Mouse (Mus musculus): ENCODE measurements around the gene Wrap73. TPM values are rescaled to one million over a fixed set of nuclear protein-coding genes. Genes with fewer than 3 reads are reported as not detected.

Gene Wrap73
- polyA plus RNA-seq, 1 experiment from 2014 or later: 17.3 TPM

- DNase-seq (ENCODE audit: low spot score) (peak; percentile 79), ATAC-seq (ENCODE audit: low FRiP score, low TSS enrichment) (no peak)
- TF ChIP-seq CTCF (IDR thresholded peaks at IDR 0.05; ENCODE audit: low read depth): peak; percentile 92
- no peak for TF ChIP-seq EP300 (optimal IDR thresholded peaks at IDR 0.05)
- Histone ChIP-seq H3K4me1 (replicated peaks; ENCODE audit: control insufficient read depth, insufficient read depth) (no peaks in the 10 kb centered on the region; the same call in 1 of the 2 replicates), H3K9ac (ENCODE audit: low read length) (no peak overlapping the region), H3K36me3 (ENCODE audit: control insufficient read depth, insufficient read depth, low read length) (peaks cover under 1% of the 10 kb centered on the region; the same call in 1 of the 2 replicates), H3K27ac (replicated peaks) (no peak overlapping the region), H3K4me2 (replicated peaks; ENCODE audit: low read depth) (no peak overlapping the region), H3K9me3 (ENCODE audit: control insufficient read depth, low read length) (no peaks in the 10 kb centered on the region), H3K4me3 (ENCODE audit: low read depth, low read length) (no peak overlapping the region), H3K27me3 (ENCODE audit: control insufficient read depth, insufficient read depth, low read length) (no peaks in the 10 kb centered on the region)
- WGBS: 12% methylated on average over 7 of the region's 7 CpGs
Observed at GRCm38 (mm10) chr4:154163296-154163695, 21.1 kb downstream of the Wrap73 start.

GRCm38 (mm10) chr4:154167053-154167452 is 24.9 kb downstream of the Wrap73 start:
- H3K4me2 ChIP-seq (replicated peaks; ENCODE audit: low read depth): no peak overlapping the region
- ATAC-seq (ENCODE audit: low FRiP score, low TSS enrichment): no peak
- TF ChIP-seq CTCF (IDR thresholded peaks at IDR 0.05; ENCODE audit: low read depth): peak; percentile 82
- TF ChIP-seq EP300 (optimal IDR thresholded peaks at IDR 0.05): no peak
- no peaks in the 10 kb centered on the region for H3K36me3 ChIP-seq (ENCODE audit: control insufficient read depth, insufficient read depth, low read length)
- WGBS: 25% methylated on average over 5 of the region's 5 CpGs
- H3K9ac ChIP-seq (ENCODE audit: low read length): no peak overlapping the region
- H3K27ac ChIP-seq (replicated peaks): no peak overlapping the region
- H3K27me3 ChIP-seq (ENCODE audit: control insufficient read depth, insufficient read depth, low read length): peaks cover 11% of the 10 kb centered on the region; the same call in 1 of the 2 replicates
- peak; percentile 72 for DNase-seq (ENCODE audit: low spot score)
- no peaks in the 10 kb centered on the region for H3K9me3 ChIP-seq (ENCODE audit: control insufficient read depth, low read length)
- H3K4me1 ChIP-seq (replicated peaks; ENCODE audit: control insufficient read depth, insufficient read depth): peaks cover 4% of the 10 kb centered on the region; the same call in 1 of the 2 replicates
- no peak overlapping the region for H3K4me3 ChIP-seq (ENCODE audit: low read depth, low read length)

GRCm38 (mm10) chr4:154170021-154170420 is 27.8 kb downstream of the Wrap73 start:
- H3K9ac ChIP-seq (ENCODE audit: low read length): no peak overlapping the region
- H3K4me1 ChIP-seq (replicated peaks; ENCODE audit: control insufficient read depth, insufficient read depth): peaks cover 4% of the 10 kb centered on the region; the same call in 1 of the 2 replicates
- no peak overlapping the region for H3K27ac ChIP-seq (replicated peaks)
- no peaks in the 10 kb centered on the region for H3K36me3 ChIP-seq (ENCODE audit: control insufficient read depth, insufficient read depth, low read length)
- peak overlapping the region; percentile 68 for H3K4me2 ChIP-seq (replicated peaks; ENCODE audit: low read depth)
- ATAC-seq (ENCODE audit: low FRiP score, low TSS enrichment) (no peak; the same call in 1 of the 2 replicates), DNase-seq (ENCODE audit: low spot score) (no peak)
- H3K4me3 ChIP-seq (ENCODE audit: low read depth, low read length): peak overlapping the region; percentile 47
- H3K9me3 ChIP-seq (ENCODE audit: control insufficient read depth, low read length): no peaks in the 10 kb centered on the region
- H3K27me3 ChIP-seq (ENCODE audit: control insufficient read depth, insufficient read depth, low read length): peaks cover 11% of the 10 kb centered on the region; the same call in 1 of the 2 replicates
- TF ChIP-seq EP300 (optimal IDR thresholded peaks at IDR 0.05) (no peak), CTCF (IDR thresholded peaks at IDR 0.05; ENCODE audit: low read depth) (no peak)
- WGBS: 2% methylated on average over 15 of the region's 15 CpGs

- ATAC-seq (ENCODE audit: low FRiP score, low TSS enrichment) (peak; percentile 36; the same call in 1 of the 2 replicates), DNase-seq (ENCODE audit: low spot score) (peak; percentile 66)
- TF ChIP-seq CTCF (IDR thresholded peaks at IDR 0.05; ENCODE audit: low read depth) (no peak), EP300 (optimal IDR thresholded peaks at IDR 0.05) (no peak)
- Histone ChIP-seq H3K4me2 (replicated peaks; ENCODE audit: low read depth) (peak within 1 kb of the TSS; percentile 68), H3K4me3 (ENCODE audit: low read depth, low read length) (peak within 1 kb of the TSS; percentile 47), H3K9ac (ENCODE audit: low read length) (peak within 1 kb of the TSS; percentile 53), H3K4me1 (replicated peaks; ENCODE audit: control insufficient read depth, insufficient read depth) (peaks cover 4% of the 10 kb centered on the region; the same call in 1 of the 2 replicates), H3K9me3 (ENCODE audit: control insufficient read depth, low read length) (no peaks in the 10 kb centered on the region), H3K27me3 (ENCODE audit: control insufficient read depth, insufficient read depth, low read length) (peaks cover 11% of the 10 kb centered on the region; the same call in 1 of the 2 replicates), H3K36me3 (ENCODE audit: control insufficient read depth, insufficient read depth, low read length) (no peaks in the 10 kb centered on the region), H3K27ac (replicated peaks) (no peak within 1 kb of the TSS)
- WGBS: under 1% methylated on average over 45 of the region's 61 CpGs
Observed at GRCm38 (mm10) chr4:154170506-154171150, 28.5 kb downstream of the Wrap73 start, which contains the start of gene Megf6. Gene Megf6, plus strand, starts transcription at chr4:154170730.

- WGBS: 1% methylated on average over 37 of the region's 37 CpGs
- peaks cover 11% of the 10 kb centered on the region; the same call in 1 of the 2 replicates for H3K27me3 ChIP-seq (ENCODE audit: control insufficient read depth, insufficient read depth, low read length)
- H3K4me1 ChIP-seq (replicated peaks; ENCODE audit: control insufficient read depth, insufficient read depth): peaks cover 4% of the 10 kb centered on the region; the same call in 1 of the 2 replicates
Observed at GRCm38 (mm10) chr4:154171151-154171930, 29.2 kb downstream of the Wrap73 start.

More at GRCm38 (mm10) chr4:154171151-154171930, 29.2 kb downstream of the Wrap73 start:
- H3K27ac ChIP-seq (replicated peaks): no peak overlapping the region
- peak overlapping the region; percentile 47 for H3K4me3 ChIP-seq (ENCODE audit: low read depth, low read length)
- H3K9ac ChIP-seq (ENCODE audit: low read length): peak overlapping the region; percentile 53
- H3K4me2 ChIP-seq (replicated peaks; ENCODE audit: low read depth): peak overlapping the region; percentile 68
- H3K9me3 ChIP-seq (ENCODE audit: control insufficient read depth, low read length): no peaks in the 10 kb centered on the region
- TF ChIP-seq EP300 (optimal IDR thresholded peaks at IDR 0.05) (no peak), CTCF (IDR thresholded peaks at IDR 0.05; ENCODE audit: low read depth) (no peak)
- no peak for ATAC-seq (ENCODE audit: low FRiP score, low TSS enrichment)
- no peaks in the 10 kb centered on the region for H3K36me3 ChIP-seq (ENCODE audit: control insufficient read depth, insufficient read depth, low read length)
- no peak for DNase-seq (ENCODE audit: low spot score)
